Mouse (Mus musculus) hindbrain, embryonic 10.5 days (tissue): ENCODE measurements around the gene Crebbp. TPM values are rescaled to one million over a fixed set of nuclear protein-coding genes. Genes with fewer than 3 reads are reported as not detected.

Source experiments
- DNase-seq: peaks from one replicate; pipeline ENCODE4 v3.0.0-alpha.2; 2017; ENCODE audit warnings: low spot score
- H3K27ac ChIP-seq: fragments of 300-500 bp; sonication (generic); 2 replicates; pipeline ENCODE4 v1.5.1; 2016; ENCODE audit warnings: mild to moderate bottlenecking, moderate library complexity
- H3K27me3 ChIP-seq: fragments of 300-500 bp; sonication (generic); 2 replicates; pipeline ENCODE4 v1.6.1; 2016; ENCODE audit warnings: mild to moderate bottlenecking; ENCODE audit not compliant: poor library complexity, insufficient read depth, severe bottlenecking
- H3K36me3 ChIP-seq: fragments of 300-500 bp; sonication (generic); 2 replicates; pipeline ENCODE4 v1.6.1; 2016; ENCODE audit warnings: mild to moderate bottlenecking, moderate library complexity
- H3K4me1 ChIP-seq: fragments of 300-500 bp; sonication (generic); replicated peaks from 2 replicates; pipeline ENCODE4 v1.6.1; 2016; ENCODE audit warnings: mild to moderate bottlenecking
- H3K4me3 ChIP-seq: fragments of 300-500 bp; sonication (generic); 2 replicates; pipeline ENCODE4 v1.5.1; 2016; ENCODE audit warnings: mild to moderate bottlenecking, moderate library complexity
- H3K9me3 ChIP-seq: fragments of 300-500 bp; sonication (generic); 2 replicates; pipeline ENCODE4 v1.6.1; 2016; ENCODE audit warnings: mild to moderate bottlenecking, moderate library complexity
- WGBS: fragments of 180-500 bp; shearing (Covaris S2); methylation state at CpG from one replicate; pipeline ENCODE4 v1.1.7; 2016; 5-methylcytosine and 5-hydroxymethylcytosine counted together
- polyA plus RNA-seq: library from polyadenylated mRNA; unstranded; fragments of >200 nt; fragmentation: Nextera tagmentation; extraction: Ambion mirVana; gene quantifications from 2 replicates; pipeline ENCODE4 v1.2.1, GENCODE M21; 2016

Crebbp gene
- polyA plus RNA-seq, 1 experiment from 2014 or later = 28.3 TPM

DNA sequence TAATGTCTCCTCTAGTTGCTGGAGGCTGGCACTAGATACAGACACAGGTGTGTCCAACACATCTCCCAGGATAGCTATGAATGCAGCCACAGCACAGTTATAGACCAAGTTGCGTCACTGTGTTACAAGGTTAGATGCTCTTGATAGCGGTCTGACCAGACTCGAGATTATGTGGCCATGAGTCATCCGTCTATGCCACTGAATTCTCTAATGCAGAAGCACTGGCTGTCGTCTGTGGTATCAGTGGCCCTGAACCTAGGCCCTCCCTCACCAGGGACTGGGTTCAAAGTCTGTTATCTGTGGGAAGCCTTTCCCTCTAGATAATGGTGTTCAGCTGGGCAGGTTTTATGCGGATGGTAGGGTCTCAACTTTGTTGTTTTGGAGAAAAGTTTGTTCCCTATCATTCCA lies 181.5 kb downstream of the Crebbp start:
- Histone ChIP-seq H3K4me1 (no peaks in the 10 kb centered on the region), H3K9me3 (peaks cover 7% of the 10 kb centered on the region; the same call in 1 of the 2 replicates), H3K4me3 (no peak overlapping the region), H3K27me3 (no peaks in the 10 kb centered on the region), H3K27ac (no peak overlapping the region), H3K36me3 (peaks cover 12% of the 10 kb centered on the region)
- WGBS = 91% methylated on average over 6 of the region's 6 CpGs
- no peak for DNase-seq

DNA sequence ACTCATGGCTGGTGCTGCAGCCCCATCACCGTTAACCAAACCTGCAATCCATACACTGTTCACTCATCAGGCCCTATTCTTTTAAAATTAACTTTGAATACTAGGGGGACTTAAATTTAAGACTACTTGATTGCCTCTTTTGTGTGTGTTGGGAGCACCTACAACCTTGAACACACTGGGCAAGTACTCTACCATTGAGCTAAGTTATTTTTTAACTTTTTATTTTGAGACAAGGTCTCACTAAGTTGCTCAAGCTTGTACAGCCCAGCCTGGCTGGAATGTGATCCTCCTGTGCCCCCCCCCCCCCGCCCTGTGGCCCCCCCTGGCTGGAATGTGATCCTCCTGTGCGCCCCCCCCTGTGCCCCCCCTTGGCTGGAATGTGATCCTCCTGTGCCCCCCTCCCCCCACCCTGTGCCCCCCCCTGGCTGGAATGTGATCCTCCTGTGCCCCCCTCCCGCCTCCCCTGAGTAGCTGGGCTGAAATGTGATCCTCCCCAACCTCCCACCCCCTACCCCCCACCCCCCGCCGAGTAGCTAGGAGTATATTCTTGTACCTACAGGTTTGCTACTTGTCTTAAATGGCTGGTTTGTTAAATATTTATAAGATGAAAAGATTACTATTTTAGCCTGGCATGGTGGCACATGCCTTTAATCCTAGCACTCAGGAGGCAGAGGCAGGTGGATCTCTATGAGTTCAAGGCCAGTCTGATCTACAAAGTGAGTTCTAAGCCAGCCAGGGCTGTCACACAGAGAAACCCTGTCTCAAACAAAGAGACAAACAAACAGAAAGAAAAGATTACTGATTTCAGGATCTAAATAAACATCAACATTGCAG lies 182.1 kb downstream of the Crebbp start:
- Histone ChIP-seq H3K4me1 (no peaks in the 10 kb centered on the region), H3K36me3 (peaks cover 5% of the 10 kb centered on the region), H3K9me3 (peaks cover 7% of the 10 kb centered on the region; the same call in 1 of the 2 replicates), H3K27ac (no peak overlapping the region), H3K27me3 (no peaks in the 10 kb centered on the region), H3K4me3 (no peak overlapping the region)
- no peak for DNase-seq
- WGBS = 64% methylated on average over 6 of the region's 6 CpGs

Other genes starting within 250 kb of the Crebbp start
- gene Nlrc3, start 237.4 kb downstream of the Crebbp start, polyA plus RNA-seq = 1.1 and 1.2 TPM in 2 replicates
- 23.6 and 25.8 TPM in 2 replicates for gene Slx4, start 210.2 kb downstream of the Crebbp start, polyA plus RNA-seq
- 5.9 and 7.6 TPM in 2 replicates for gene Dnase1, start 177.1 kb downstream of the Crebbp start, polyA plus RNA-seq
- 83.9 and 90.0 TPM in 2 replicates for gene Trap1, start 136.2 kb downstream of the Crebbp start, polyA plus RNA-seq
- 0.77 and 1.1 TPM in 2 replicates for gene Adcy9, start 206.5 kb upstream of the Crebbp start, polyA plus RNA-seq